Mouse (Mus musculus) limb, embryonic 14.5 days (tissue): ENCODE data around the gene Crybb2. TPM values are rescaled to one million over a fixed set of nuclear protein-coding genes. Genes with fewer than 3 reads are reported as not detected.

Experiments
- ATAC-seq: fragments of 200-750 bp; cut with Nextera tagmentation; 2 replicates; pipeline ENCODE4 v1.8.0; 2017; ENCODE audit warnings: low read depth, moderate number of reproducible peaks, moderate TSS enrichment; ENCODE audit not compliant: low FRiP score
- DNase-seq: peaks from one replicate; pipeline ENCODE4 v3.0.0-alpha.2; 2015; ENCODE audit warnings: low spot score
- H3K27ac ChIP-seq: fragments of 300-500 bp; sonication (generic); replicated peaks from 2 replicates; pipeline ENCODE4 v1.5.1; 2014; ENCODE audit warnings: low read depth, mild to moderate bottlenecking, low read length, moderate library complexity, mixed read lengths
- H3K27me3 ChIP-seq: fragments of 300-500 bp; sonication (generic); 2 replicates; pipeline ENCODE4 v1.6.1; 2014; ENCODE audit warnings: low read length, mixed read lengths; ENCODE audit not compliant: control insufficient read depth, insufficient read depth
- H3K36me3 ChIP-seq: fragments of 300-500 bp; sonication (generic); 2 replicates; pipeline ENCODE4 v1.6.1; 2014; ENCODE audit warnings: mild to moderate bottlenecking, low read length, moderate library complexity, mixed read lengths; ENCODE audit not compliant: control insufficient read depth, insufficient read depth
- H3K4me1 ChIP-seq: fragments of 300-500 bp; sonication (generic); 2 replicates; pipeline ENCODE4 v1.6.1; 2014; ENCODE audit warnings: antibody characterized with exemption, low read length, mixed read lengths; ENCODE audit not compliant: control insufficient read depth, insufficient read depth
- H3K4me2 ChIP-seq: fragments of 300-500 bp; sonication (generic); replicated peaks from 2 replicates; pipeline ENCODE4 v1.6.1; 2014; ENCODE audit warnings: low read depth, mild to moderate bottlenecking, low read length, moderate library complexity; ENCODE audit not compliant: severe bottlenecking
- H3K4me3 ChIP-seq: fragments of 300-500 bp; sonication (generic); replicated peaks from 2 replicates; pipeline ENCODE4 v1.5.1; 2014; ENCODE audit warnings: low read length
- H3K9ac ChIP-seq: fragments of 300-500 bp; sonication (generic); 2 replicates; pipeline ENCODE4 v1.6.1; 2014; ENCODE audit warnings: mild to moderate bottlenecking, low read depth, low read length, moderate library complexity; ENCODE audit not compliant: severe bottlenecking
- H3K9me3 ChIP-seq: fragments of 300-500 bp; sonication (generic); 2 replicates; pipeline ENCODE4 v1.6.1; 2016; ENCODE audit warnings: low read length; ENCODE audit not compliant: control insufficient read depth
- POLR2A ChIP-seq: fragments of 200-500 bp; IDR thresholded peaks from 2 replicates; pipeline ENCODE4 v1.8.0; 2012; ENCODE audit warnings: inconsistent platforms, mild to moderate bottlenecking, moderate library complexity, borderline replicate concordance; ENCODE audit not compliant: insufficient read depth, insufficient read length; ENCODE audit errors: extremely low read depth
- WGBS: fragments of 180-500 bp; shearing (Covaris S2); extraction: QIAGEN DNeasy Blood & Tissue Kit; methylation state at CpG from one replicate; pipeline ENCODE4 v1.1.7; 2014; 5-methylcytosine and 5-hydroxymethylcytosine counted together
- polyA plus RNA-seq, 2 experiments: library from polyadenylated mRNA; depleted of rRNA in 1 of 2; stranded (reverse) in 1 of 2; unstranded in 1 of 2; fragments of >200 nt; fragmentation: Nextera tagmentation in 1 of 2; extraction: Ambion mirVana in 1 of 2; gene quantifications; 2 replicates each; pipeline versions ENCODE4 v1.2.1 to v1.2.3; 2012 to 2014

Gene Crybb2
- polyA plus RNA-seq (2012; rRNA removed) (not detected in 2 replicates), polyA plus RNA-seq (2014; fragmentation: Nextera tagmentation; extraction: Ambion mirVana) (not detected in 2 replicates)

DNA sequence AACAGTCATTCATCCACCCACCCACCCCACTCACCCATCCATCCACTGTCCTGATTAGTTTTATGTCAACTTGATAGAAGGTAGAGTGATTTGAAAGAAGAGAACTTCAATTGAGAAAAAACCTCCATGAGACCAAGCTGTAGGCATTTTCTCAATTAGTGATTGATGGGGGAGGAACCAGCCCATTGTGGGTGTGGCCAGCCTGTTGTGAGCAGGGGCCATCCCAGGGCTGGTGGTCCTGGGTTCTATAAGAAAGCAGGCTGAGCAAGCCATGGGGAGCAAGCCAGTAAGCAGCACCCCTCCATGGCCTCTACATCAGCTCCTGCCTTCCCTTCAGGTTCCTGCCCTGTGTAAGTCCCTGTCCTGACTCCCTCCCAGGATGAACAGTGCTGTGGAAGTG is at the start of gene Crybb2:
Crybb2 (minus strand) TSS at position 101 of the 400 bp plus-strand sequence.
- H3K27ac ChIP-seq: no peak within 1 kb of the TSS
- H3K4me3 ChIP-seq: no peak within 1 kb of the TSS
- DNase-seq: no peak
- H3K27me3 ChIP-seq: no peaks in the 10 kb centered on the region
- no peak within 1 kb of the TSS for H3K4me2 ChIP-seq
- no peak for TF ChIP-seq POLR2A
- H3K9me3 ChIP-seq: no peaks in the 10 kb centered on the region
- H3K36me3 ChIP-seq: no peaks in the 10 kb centered on the region
- no peak for ATAC-seq
- H3K9ac ChIP-seq: no peak within 1 kb of the TSS
- H3K4me1 ChIP-seq: no peaks in the 10 kb centered on the region

DNA sequence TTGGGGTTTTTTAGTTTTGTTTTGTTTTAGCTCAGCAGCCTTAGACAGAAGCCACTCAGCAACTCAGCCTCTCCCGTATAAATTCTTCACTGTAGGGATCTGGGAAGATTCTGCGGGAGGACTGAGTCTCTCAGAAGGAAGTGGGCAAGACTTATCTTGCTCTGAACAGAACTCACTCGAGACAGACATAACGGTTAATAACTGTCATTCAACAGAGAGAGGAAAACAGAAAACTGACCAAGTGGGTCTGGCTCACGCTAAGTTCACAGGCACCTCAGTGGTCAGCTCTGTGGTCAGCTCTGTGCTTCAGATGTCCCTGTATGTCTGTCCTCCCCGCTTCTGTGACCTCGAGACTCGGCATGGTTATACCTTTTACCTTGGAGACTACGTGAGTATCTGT is 49.4 kb upstream of the Crybb2 start:
- Histone ChIP-seq H3K27me3 (no peaks in the 10 kb centered on the region), H3K27ac (no peak overlapping the region), H3K9me3 (no peaks in the 10 kb centered on the region), H3K4me1 (peaks cover 44% of the 10 kb centered on the region), H3K4me2 (no peak overlapping the region), H3K36me3 (no peaks in the 10 kb centered on the region), H3K9ac (no peak overlapping the region), H3K4me3 (no peak overlapping the region)
- no peak for TF ChIP-seq POLR2A
- ATAC-seq (no peak), DNase-seq (no peak)
- 66% methylated on average over 9 of the region's 9 CpGs for WGBS

DNA sequence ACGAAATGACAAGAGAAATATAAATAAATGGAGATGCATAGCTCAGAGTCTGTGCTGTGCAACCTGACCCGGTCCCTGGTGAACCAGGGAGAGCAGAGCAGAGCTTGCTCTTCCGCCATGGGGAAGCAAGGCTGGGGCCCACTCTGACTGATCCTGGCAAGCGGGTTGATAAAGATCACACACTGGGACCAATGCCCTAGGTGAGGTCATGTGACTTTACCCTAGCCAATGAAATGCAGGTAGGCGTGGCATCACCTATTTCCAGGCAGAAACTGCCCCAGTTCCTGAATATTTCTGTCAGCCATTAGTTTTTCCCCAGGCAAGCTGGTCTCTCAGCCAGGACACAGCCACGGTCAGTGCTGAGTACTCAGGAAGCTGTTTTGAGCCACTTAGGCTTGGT is 48.8 kb upstream of the Crybb2 start:
- H3K4me2 ChIP-seq: no peak overlapping the region
- no peak for DNase-seq
- peaks cover 49% of the 10 kb centered on the region for H3K4me1 ChIP-seq
- no peaks in the 10 kb centered on the region for H3K9me3 ChIP-seq
- no peak overlapping the region for H3K27ac ChIP-seq
- H3K36me3 ChIP-seq: no peaks in the 10 kb centered on the region
- WGBS: 38% methylated on average over 6 of the region's 6 CpGs
- no peaks in the 10 kb centered on the region for H3K27me3 ChIP-seq
- no peak overlapping the region for H3K9ac ChIP-seq
- ATAC-seq: no peak
- H3K4me3 ChIP-seq: no peak overlapping the region
- TF ChIP-seq POLR2A: no peak

DNA sequence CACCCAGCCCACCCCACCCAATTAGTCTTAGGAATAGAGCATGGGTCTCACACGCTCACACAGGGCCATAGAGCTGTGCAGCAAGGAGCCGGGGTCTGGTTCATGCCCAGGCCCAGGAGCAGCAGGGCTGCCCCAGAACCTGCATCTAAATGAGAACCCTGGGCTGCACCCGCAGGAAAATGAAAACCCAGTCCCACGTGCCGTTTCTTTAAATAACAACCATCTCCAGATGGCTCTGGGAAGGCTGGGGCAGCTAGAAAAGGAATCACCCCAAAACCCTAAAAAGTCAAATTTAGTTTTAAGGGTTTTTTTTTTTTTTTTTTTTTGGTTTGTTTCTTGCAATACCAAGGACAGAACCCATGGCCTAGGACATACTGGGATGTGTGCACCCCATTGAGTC is 47.4 kb upstream of the Crybb2 start:
- peaks cover 53% of the 10 kb centered on the region for H3K4me1 ChIP-seq
- DNase-seq: no peak
- 55% methylated on average over 5 of the region's 5 CpGs for WGBS

DNA sequence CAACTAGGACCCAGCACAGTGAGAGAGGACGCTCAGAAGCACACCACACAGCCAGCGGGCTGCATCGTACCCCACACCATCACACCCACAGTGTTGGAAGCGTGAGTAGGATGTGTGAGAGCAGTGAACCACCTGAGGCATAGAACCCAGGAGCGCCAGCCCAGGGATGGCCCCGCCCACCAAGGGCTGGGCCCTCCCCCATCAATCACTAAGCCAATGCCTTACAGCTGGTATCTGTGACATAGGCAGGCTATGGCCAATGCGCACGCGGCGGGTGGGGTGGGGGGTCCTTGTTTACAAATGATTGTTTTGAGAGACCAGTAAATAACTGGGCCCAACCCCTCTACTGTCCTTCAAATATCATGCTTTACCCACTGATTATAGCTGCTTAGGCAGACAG is 46.0 kb upstream of the Crybb2 start:
- H3K27ac ChIP-seq: no peak overlapping the region
- no peak overlapping the region for H3K9ac ChIP-seq
- WGBS: 61% methylated on average over 10 of the region's 10 CpGs
- no peaks in the 10 kb centered on the region for H3K36me3 ChIP-seq
- DNase-seq: no peak
- no peaks in the 10 kb centered on the region for H3K27me3 ChIP-seq
- H3K4me3 ChIP-seq: no peak overlapping the region
- peaks cover 44% of the 10 kb centered on the region for H3K4me1 ChIP-seq
- no peaks in the 10 kb centered on the region for H3K9me3 ChIP-seq
- no peak for TF ChIP-seq POLR2A
- ATAC-seq: no peak
- no peak overlapping the region for H3K4me2 ChIP-seq

More for the DNA sequence above, 47.4 kb upstream of the Crybb2 start:
- ATAC-seq: no peak
- no peaks in the 10 kb centered on the region for H3K27me3 ChIP-seq
- no peaks in the 10 kb centered on the region for H3K9me3 ChIP-seq
- H3K36me3 ChIP-seq: no peaks in the 10 kb centered on the region
- TF ChIP-seq POLR2A: no peak
- no peak overlapping the region for H3K4me2 ChIP-seq
- H3K4me3 ChIP-seq: no peak overlapping the region
- H3K27ac ChIP-seq: no peak overlapping the region
- no peak overlapping the region for H3K9ac ChIP-seq
